Mouse (Mus musculus): ENCODE data around the gene Ttc39a. TPM values are rescaled to one million over a fixed set of nuclear protein-coding genes. Genes with fewer than 3 reads are reported as not detected.
A peak's percentile ranks its signal among the peaks of the same experiment; 100 is the strongest.

Gene Ttc39a
- polyA plus RNA-seq, 1 experiment: 0.70 TPM

DNA sequence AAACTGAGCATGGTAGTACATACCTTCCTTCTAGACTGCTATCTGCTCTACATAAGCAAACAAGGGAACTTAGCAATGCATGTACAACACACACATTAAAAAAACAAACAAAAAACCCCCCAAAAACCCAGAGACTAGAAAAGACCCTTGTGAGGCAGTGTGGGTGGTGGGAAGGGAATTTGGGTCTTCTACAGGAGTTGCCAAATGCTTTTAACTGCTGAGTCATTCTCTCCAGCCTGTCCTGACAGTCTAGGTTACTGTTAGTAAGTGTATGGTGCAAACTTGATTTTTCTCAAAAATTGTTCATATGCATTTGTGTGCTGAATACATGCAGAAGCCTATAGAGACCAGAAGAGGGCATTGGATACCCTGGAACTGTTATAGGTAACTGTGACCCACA lies 65.2 kb downstream of the Ttc39a start:
- H3K79me2 ChIP-seq (ENCODE audit: control insufficient read depth, insufficient read depth): peaks cover 96% of the 10 kb centered on the region
- no peak overlapping the region for H3ac ChIP-seq (ENCODE audit: control insufficient read depth, insufficient read length)
- H3K4me2 ChIP-seq (ENCODE audit: low read depth): peak overlapping the region; percentile 83
- TF ChIP-seq CEBPB (IDR thresholded peaks at IDR 0.05; ENCODE audit: insufficient read depth, poor library complexity, severe bottlenecking) (no peak), MAX (IDR thresholded peaks at IDR 0.05; ENCODE audit: low read depth) (no peak), MYOG (IDR thresholded peaks at IDR 0.05; ENCODE audit: control insufficient read depth in 1 of 3, insufficient read depth in 1 of 3, insufficient read length in 2 of 3, low read depth in 2 of 3) (no peak), TCF3 (IDR thresholded peaks at IDR 0.05; ENCODE audit: insufficient read length, low read depth) (no peak), MYOD1 (IDR thresholded peaks at IDR 0.05; ENCODE audit: control insufficient read depth in 1 of 3, insufficient read length in 2 of 3, low read depth in 2 of 3) (no peak), POLR2A (IDR thresholded peaks at IDR 0.05; ENCODE audit: insufficient read length, low read depth) (no peak)
- H3K4me3 ChIP-seq: no peak overlapping the region
- no peaks in the 10 kb centered on the region for H3K27me3 ChIP-seq (ENCODE audit: control insufficient read depth, insufficient read depth, insufficient read length)
- peaks cover 5% of the 10 kb centered on the region for H3K36me3 ChIP-seq (ENCODE audit: control insufficient read depth, insufficient read depth)

DNA sequence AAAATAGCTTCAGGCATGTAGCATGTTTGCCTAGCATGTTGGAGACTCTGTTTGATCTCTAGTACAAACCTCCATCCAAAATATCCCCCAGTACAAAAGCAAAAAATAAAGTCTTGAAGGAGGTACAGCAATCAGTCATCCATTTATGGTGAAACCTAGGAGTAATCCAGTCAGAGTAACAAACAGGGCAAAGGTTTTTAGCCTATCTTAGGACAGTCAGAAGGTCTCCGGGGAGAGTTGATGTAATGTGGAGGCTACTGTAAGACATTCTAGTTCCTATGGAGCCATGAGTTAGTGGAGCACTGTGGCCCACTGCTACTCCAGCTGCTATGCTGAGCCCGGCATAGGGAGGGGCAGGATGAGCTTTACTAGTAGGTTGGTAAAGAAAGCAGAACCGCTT lies 66.1 kb downstream of the Ttc39a start:
- TF ChIP-seq MYOG (IDR thresholded peaks at IDR 0.05; ENCODE audit: control insufficient read depth in 1 of 3, insufficient read depth in 1 of 3, insufficient read length in 2 of 3, low read depth in 2 of 3) (no peak), REST (IDR thresholded peaks at IDR 0.05; ENCODE audit: insufficient read depth, insufficient read length) (no peak), MYOD1 (IDR thresholded peaks at IDR 0.05; ENCODE audit: control insufficient read depth in 1 of 3, insufficient read length in 2 of 3, low read depth in 2 of 3) (no peak), SRF (IDR thresholded peaks at IDR 0.05; ENCODE audit: control insufficient read depth, insufficient read length, low read depth) (no peak), POLR2AphosphoS2 (IDR thresholded peaks at IDR 0.05; ENCODE audit: insufficient read length, low read depth) (no peak), TCF3 (IDR thresholded peaks at IDR 0.05; ENCODE audit: insufficient read length, low read depth) (no peak), E2F4 (IDR thresholded peaks at IDR 0.05; ENCODE audit: insufficient read depth) (no peak), MAX (IDR thresholded peaks at IDR 0.05; ENCODE audit: low read depth) (no peak), TCF12 (IDR thresholded peaks at IDR 0.05; ENCODE audit: insufficient read depth, poor library complexity, severe bottlenecking) (no peak), USF1 (IDR thresholded peaks at IDR 0.05; ENCODE audit: low read depth) (no peak), CEBPB (IDR thresholded peaks at IDR 0.05; ENCODE audit: insufficient read depth, poor library complexity, severe bottlenecking) (no peak), POLR2A (IDR thresholded peaks at IDR 0.05; ENCODE audit: insufficient read length, low read depth) (no peak)
- H3ac ChIP-seq (ENCODE audit: control insufficient read depth, insufficient read length): no peak overlapping the region
- H3K79me2 ChIP-seq (ENCODE audit: control insufficient read depth, insufficient read depth): peaks cover 86% of the 10 kb centered on the region
- H3K27me3 ChIP-seq (ENCODE audit: control insufficient read depth, insufficient read depth, insufficient read length): no peaks in the 10 kb centered on the region
- peak overlapping the region; percentile 83 for H3K4me2 ChIP-seq (ENCODE audit: low read depth)
- peaks cover 5% of the 10 kb centered on the region for H3K36me3 ChIP-seq (ENCODE audit: control insufficient read depth, insufficient read depth)
- peak overlapping the region; percentile 91 for H3K4me3 ChIP-seq

GRCm38 (mm10) chr4:109475078-109475477 lies 68.7 kb downstream of the Ttc39a start:
- Histone ChIP-seq H3K79me2 (ENCODE audit: control insufficient read depth, insufficient read depth) (peaks cover 61% of the 10 kb centered on the region), H3K36me3 (ENCODE audit: control insufficient read depth, insufficient read depth) (peaks cover 5% of the 10 kb centered on the region), H3K4me2 (ENCODE audit: low read depth) (peak overlapping the region; percentile 83), H3ac (ENCODE audit: control insufficient read depth, insufficient read length) (no peak overlapping the region), H3K27me3 (ENCODE audit: control insufficient read depth, insufficient read depth, insufficient read length) (no peaks in the 10 kb centered on the region), H3K4me3 (peak overlapping the region; percentile 91)
- TF ChIP-seq USF1 (IDR thresholded peaks at IDR 0.05; ENCODE audit: low read depth) (peak; percentile 68), POLR2AphosphoS2 (IDR thresholded peaks at IDR 0.05; ENCODE audit: insufficient read length, low read depth) (no peak), E2F4 (IDR thresholded peaks at IDR 0.05; ENCODE audit: insufficient read depth) (no peak)

DNA sequence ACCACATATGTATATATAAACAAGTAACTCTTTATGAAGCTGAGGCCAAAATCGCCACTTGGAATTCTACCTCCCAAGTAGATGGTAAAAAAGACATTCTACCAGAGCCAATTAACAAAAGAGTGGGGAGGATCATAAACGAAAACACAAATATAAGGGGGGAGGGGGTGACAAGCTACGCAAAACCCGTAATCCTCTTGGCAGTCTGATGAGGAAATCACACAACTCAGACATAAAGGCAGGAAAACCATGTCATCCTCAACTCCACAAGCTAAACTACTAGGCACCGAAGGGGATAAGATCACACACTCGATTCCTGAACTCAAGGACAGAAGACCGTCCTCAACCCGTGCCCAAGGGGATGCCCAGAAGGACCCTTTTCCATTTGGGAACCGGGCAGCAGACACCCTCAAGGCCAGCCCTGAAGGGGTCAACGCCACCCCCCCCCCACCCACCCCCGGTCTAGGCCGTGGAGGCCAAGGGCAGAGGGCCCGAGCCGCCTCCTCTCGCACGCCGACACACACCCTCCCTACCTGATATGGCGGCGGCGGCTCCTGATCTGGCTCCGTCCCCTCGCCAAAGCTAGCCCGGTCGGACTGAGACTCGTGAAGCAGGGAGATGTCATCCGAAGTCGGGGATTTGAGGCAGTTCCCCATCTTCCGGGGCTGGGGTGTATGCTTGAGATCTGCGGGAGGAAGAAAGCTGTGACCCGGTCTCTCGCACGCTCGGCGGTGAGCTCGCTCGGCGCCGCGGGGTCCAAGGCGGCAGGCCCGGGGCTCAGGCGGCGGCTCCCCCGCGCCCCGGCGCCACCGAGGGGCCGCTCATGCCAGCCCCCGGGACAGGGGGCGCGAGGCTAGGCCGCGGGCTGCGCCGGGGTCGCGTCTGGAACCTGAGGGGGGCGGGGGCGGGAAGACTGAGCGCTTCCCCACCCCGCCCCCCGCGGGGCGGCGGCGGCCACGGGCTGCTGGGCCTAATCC lies 69.4 kb downstream of the Ttc39a start:
- no peaks in the 10 kb centered on the region for H3K36me3 ChIP-seq (ENCODE audit: control insufficient read depth, insufficient read depth)
- H3K4me3 ChIP-seq: peak overlapping the region; percentile 91
- peaks cover 53% of the 10 kb centered on the region for H3K79me2 ChIP-seq (ENCODE audit: control insufficient read depth, insufficient read depth)
- peak overlapping the region; percentile 83 for H3K4me2 ChIP-seq (ENCODE audit: low read depth)
- TF ChIP-seq REST (IDR thresholded peaks at IDR 0.05; ENCODE audit: insufficient read depth, insufficient read length): no peak
- TF ChIP-seq USF1 (IDR thresholded peaks at IDR 0.05; ENCODE audit: low read depth): no peak
- peak; percentile 38 for TF ChIP-seq POLR2A (IDR thresholded peaks at IDR 0.05; ENCODE audit: insufficient read length, low read depth)
- no peak for TF ChIP-seq TCF3 (IDR thresholded peaks at IDR 0.05; ENCODE audit: insufficient read length, low read depth)
- H3K27me3 ChIP-seq (ENCODE audit: control insufficient read depth, insufficient read depth, insufficient read length): no peaks in the 10 kb centered on the region
- H3ac ChIP-seq (ENCODE audit: control insufficient read depth, insufficient read length): peak overlapping the region; percentile 84

GRCm38 (mm10) chr4:109476554-109477014 lies 70.2 kb downstream of the Ttc39a start:
- TF ChIP-seq MYOD1 (IDR thresholded peaks at IDR 0.05; ENCODE audit: control insufficient read depth in 1 of 3, insufficient read length in 2 of 3, low read depth in 2 of 3): peak in 2 of 3 experiments; percentile 82 to 94
- TF ChIP-seq MAX (IDR thresholded peaks at IDR 0.05; ENCODE audit: low read depth): no peak
- peak; percentile 83 for TF ChIP-seq POLR2A (IDR thresholded peaks at IDR 0.05; ENCODE audit: insufficient read length, low read depth)
- peak; percentile 98 for TF ChIP-seq POLR2AphosphoS2 (IDR thresholded peaks at IDR 0.05; ENCODE audit: insufficient read length, low read depth)
- TF ChIP-seq CEBPB (IDR thresholded peaks at IDR 0.05; ENCODE audit: insufficient read depth, poor library complexity, severe bottlenecking): no peak
- peak; percentile 32 for TF ChIP-seq TCF12 (IDR thresholded peaks at IDR 0.05; ENCODE audit: insufficient read depth, poor library complexity, severe bottlenecking)
- no peak for TF ChIP-seq REST (IDR thresholded peaks at IDR 0.05; ENCODE audit: insufficient read depth, insufficient read length)
- TF ChIP-seq MYOG (IDR thresholded peaks at IDR 0.05; ENCODE audit: control insufficient read depth in 1 of 3, insufficient read depth in 1 of 3, insufficient read length in 2 of 3, low read depth in 2 of 3): peak; percentile 23 to 96 (median 95)
- TF ChIP-seq USF1 (IDR thresholded peaks at IDR 0.05; ENCODE audit: low read depth): no peak
- no peak for TF ChIP-seq E2F4 (IDR thresholded peaks at IDR 0.05; ENCODE audit: insufficient read depth)
- no peak for TF ChIP-seq SRF (IDR thresholded peaks at IDR 0.05; ENCODE audit: control insufficient read depth, insufficient read length, low read depth)
- TF ChIP-seq TCF3 (IDR thresholded peaks at IDR 0.05; ENCODE audit: insufficient read length, low read depth): peak; percentile 86
- Histone ChIP-seq H3K4me2 (ENCODE audit: low read depth) (peak overlapping the region; percentile 81), H3K27me3 (ENCODE audit: control insufficient read depth, insufficient read depth, insufficient read length) (no peaks in the 10 kb centered on the region), H3K36me3 (ENCODE audit: control insufficient read depth, insufficient read depth) (no peaks in the 10 kb centered on the region), H3ac (ENCODE audit: control insufficient read depth, insufficient read length) (peak overlapping the region; percentile 84), H3K4me3 (peak overlapping the region; percentile 91), H3K79me2 (ENCODE audit: control insufficient read depth, insufficient read depth) (peaks cover 46% of the 10 kb centered on the region)
